In genomic region chr6:124809775-124810538, GRCm38 (mm10) we compare ENCODE assay signal across 8 mouse cellular contexts. TPM values are rescaled to one million over a fixed set of nuclear protein-coding genes. Genes with fewer than 3 reads are reported as not detected.
DNase-seq lines count a peak whose midpoint lies in the region; ATAC-seq and TF ChIP-seq lines count a peak whose summit lies in the region.

No protein-coding gene starts in this region.

- no peak for DNase-seq in kidney, adult 2 months
- DNase-seq in kidney, adult 11 months = no peak
- no peak for DNase-seq in midbrain, embryonic 11.5 days (ENCODE audit: low spot score, missing footprints)
- DNase-seq in layer of hippocampus, adult 18-20 months (ENCODE audit: low spot score in 2 of 2) = no peak
- DNase-seq in layer of hippocampus, postnatal 14 days (ENCODE audit: low spot score in 2 of 2) = no peak
- DNase-seq in left cerebral cortex, adult 9 months (ENCODE audit: low spot score in 2 of 2) = no peak

- ATAC-seq in heart, embryonic 16.5 days (replicated peaks; ENCODE audit: extremely low read depth, insufficient read depth, low FRiP score) = no peak
- ATAC-seq in midbrain, embryonic 11.5 days (ENCODE audit: low FRiP score) = no peak; the same call in 1 of the 2 replicates

- no peak overlapping the region for H3K27ac ChIP-seq in kidney, adult 2 months (ENCODE audit: insufficient read depth, low read depth, low read length)
- H3K27ac ChIP-seq in bone marrow, adult 2 months (ENCODE audit: control insufficient read depth, insufficient read depth, low read depth, low read length, poor library complexity) = peak overlapping the region; percentile 91; the same call in 1 of the 2 replicates
- H3K27ac ChIP-seq in heart, embryonic 16.5 days (ENCODE audit: low read length) = peak overlapping the region; percentile 92
- no peak overlapping the region for H3K27ac ChIP-seq in midbrain, embryonic 11.5 days (ENCODE audit: low read depth, low read length)

- H3K36me3 ChIP-seq in kidney, adult 2 months (ENCODE audit: control insufficient read depth, insufficient read depth, low read length) = peaks cover 4% of the 10 kb centered on the region
- H3K36me3 ChIP-seq in heart, embryonic 16.5 days (ENCODE audit: control insufficient read depth, insufficient read depth) = peaks cover 18% of the 10 kb centered on the region
- H3K36me3 ChIP-seq in midbrain, embryonic 11.5 days (ENCODE audit: control insufficient read depth, insufficient read depth, low read length) = peaks cover 9% of the 10 kb centered on the region

- H3K4me1 ChIP-seq in kidney, adult 2 months (ENCODE audit: control insufficient read depth, insufficient read depth, low read length) = peaks cover 35% of the 10 kb centered on the region
- H3K4me1 ChIP-seq in bone marrow, adult 2 months (ENCODE audit: control insufficient read depth, insufficient read depth, low read length) = peaks cover 9% of the 10 kb centered on the region
- H3K4me1 ChIP-seq in heart, embryonic 16.5 days (ENCODE audit: control insufficient read depth, insufficient read depth, low read length) = peaks cover 65% of the 10 kb centered on the region
- H3K4me1 ChIP-seq in midbrain, embryonic 11.5 days (ENCODE audit: control insufficient read depth, insufficient read depth, low read length) = peaks cover 33% of the 10 kb centered on the region

- no peak for TF ChIP-seq CTCF in kidney, adult 2 months (conservative IDR thresholded peaks at IDR 0.05; ENCODE audit: insufficient read depth, insufficient read length, low read depth, low read length)
- no peak for TF ChIP-seq CTCF in bone marrow, adult 2 months (IDR thresholded peaks at IDR 0.05; ENCODE audit: control insufficient read depth, insufficient read depth, low read length)

- WGBS in kidney, adult 2 months = 39% methylated on average over 14 of the region's 14 CpGs
- WGBS in bone marrow, adult 2 months = 54% methylated on average over 14 of the region's 14 CpGs
- 41% methylated on average over 14 of the region's 14 CpGs for WGBS in heart, embryonic 16.5 days
- WGBS in midbrain, embryonic 11.5 days = 51% methylated on average over 14 of the region's 14 CpGs

- H3K9me3 ChIP-seq in heart, embryonic 16.5 days (replicated peaks; ENCODE audit: control insufficient read depth, low read length) = no peaks in the 10 kb centered on the region
- H3K9me3 ChIP-seq in midbrain, embryonic 11.5 days (ENCODE audit: control insufficient read depth, low read length) = no peaks in the 10 kb centered on the region

- H3K27me3 ChIP-seq in kidney, adult 2 months (replicated peaks; ENCODE audit: control insufficient read depth, insufficient read depth, low read length) = no peaks in the 10 kb centered on the region
- H3K27me3 ChIP-seq in heart, embryonic 16.5 days (ENCODE audit: control insufficient read depth, insufficient read depth, low read length) = no peaks in the 10 kb centered on the region
- H3K27me3 ChIP-seq in midbrain, embryonic 11.5 days (ENCODE audit: control insufficient read depth, insufficient read depth, low read length) = no peaks in the 10 kb centered on the region

- H3K4me3 ChIP-seq in kidney, adult 2 months (ENCODE audit: insufficient read depth, low read depth, low read length) = peak overlapping the region; percentile 16
- H3K4me3 ChIP-seq in bone marrow, adult 2 months (replicated peaks; ENCODE audit: control insufficient read depth, low read depth, low read length) = peak overlapping the region; percentile 98
- H3K4me3 ChIP-seq in heart, embryonic 16.5 days (ENCODE audit: low read length) = peak overlapping the region; percentile 79
- peak overlapping the region; percentile 54 for H3K4me3 ChIP-seq in midbrain, embryonic 11.5 days (ENCODE audit: low read depth, low read length)

- TF ChIP-seq POLR2A in kidney, adult 2 months (IDR thresholded peaks at IDR 0.05; ENCODE audit: low read depth, low read length) = peak; percentile 34
- TF ChIP-seq POLR2A in bone marrow, adult 2 months (IDR thresholded peaks at IDR 0.05; ENCODE audit: borderline replicate concordance, control insufficient read depth, low read depth, low read length) = no peak

- peak overlapping the region; percentile 100 for H3K4me2 ChIP-seq in heart, embryonic 16.5 days (ENCODE audit: low read depth, low read length)
- H3K4me2 ChIP-seq in midbrain, embryonic 11.5 days = peak overlapping the region; percentile 95

- peak overlapping the region; percentile 92 for H3K9ac ChIP-seq in heart, embryonic 16.5 days (ENCODE audit: low read length)
- peak overlapping the region; percentile 69 for H3K9ac ChIP-seq in midbrain, embryonic 11.5 days (ENCODE audit: low read length)

RNA-seq across cellular contexts. Expression of gene Spsb2, which starts 1.5 kb away (rescaled TPM):
- 33.7 and 36.7 TPM in 2 replicates for polyA plus RNA-seq in kidney, adult 2 months (2012; rRNA removed)
- polyA plus RNA-seq in bone marrow, adult 2 months (2011; ENCODE audit: insufficient read depth, insufficient read length, low replicate concordance, missing spikeins) = 4.9 and 7.3 TPM in 2 replicates
- polyA plus RNA-seq in heart, embryonic 16.5 days (2015; fragmentation: Nextera tagmentation; extraction: Ambion mirVana) = 7.4 and 9.2 TPM in 2 replicates
- polyA plus RNA-seq in midbrain, embryonic 11.5 days (2014; fragmentation: Nextera tagmentation; extraction: Ambion mirVana) = 3.7 and 4.8 TPM in 2 replicates
- total RNA-seq in layer of hippocampus, adult 18-20 months (2021) = 1 to 10 TPM; 4.5 to 5.1 TPM
- 1 to 10 TPM; 5.7 to 6.7 TPM for total RNA-seq in layer of hippocampus, postnatal 14 days (2021)

RNA-seq across cellular contexts. Expression of gene Tpi1, which starts 4.1 kb away (rescaled TPM):
- polyA plus RNA-seq in kidney, adult 2 months (2012; rRNA removed) = 1,044 and 1,055 TPM in 2 replicates
- polyA plus RNA-seq in bone marrow, adult 2 months (2011; ENCODE audit: insufficient read depth, insufficient read length, low replicate concordance, missing spikeins) = 97.5 and 152 TPM in 2 replicates
- 1,525 and 1,576 TPM in 2 replicates for polyA plus RNA-seq in heart, embryonic 16.5 days (2015; fragmentation: Nextera tagmentation; extraction: Ambion mirVana)
- polyA plus RNA-seq in midbrain, embryonic 11.5 days (2014; fragmentation: Nextera tagmentation; extraction: Ambion mirVana) = 619 and 639 TPM in 2 replicates
- total RNA-seq in layer of hippocampus, adult 18-20 months (2021) = 100 to 1,000 TPM; 796 to 825 TPM
- 100 to 1,000 TPM; 578 to 579 TPM for total RNA-seq in layer of hippocampus, postnatal 14 days (2021)

RNA-seq across cellular contexts. Expression of gene Usp5, which starts 19.3 kb away (rescaled TPM):
- 66.2 and 74.0 TPM in 2 replicates for polyA plus RNA-seq in kidney, adult 2 months (2012; rRNA removed)
- 44.1 and 53.9 TPM in 2 replicates for polyA plus RNA-seq in bone marrow, adult 2 months (2011; ENCODE audit: insufficient read depth, insufficient read length, low replicate concordance, missing spikeins)
- polyA plus RNA-seq in heart, embryonic 16.5 days (2015; fragmentation: Nextera tagmentation; extraction: Ambion mirVana) = 104 and 112 TPM in 2 replicates
- polyA plus RNA-seq in midbrain, embryonic 11.5 days (2014; fragmentation: Nextera tagmentation; extraction: Ambion mirVana) = 139 and 143 TPM in 2 replicates
- 100 to 1,000 TPM; 182 to 185 TPM for total RNA-seq in layer of hippocampus, adult 18-20 months (2021)
- total RNA-seq in layer of hippocampus, postnatal 14 days (2021) = 100 to 1,000 TPM; 180 to 183 TPM

RNA-seq across cellular contexts. Expression of gene Cdca3, which starts 19.4 kb away (rescaled TPM):
- polyA plus RNA-seq in kidney, adult 2 months (2012; rRNA removed) = 4.2 and 4.3 TPM in 2 replicates
- polyA plus RNA-seq in bone marrow, adult 2 months (2011; ENCODE audit: insufficient read depth, insufficient read length, low replicate concordance, missing spikeins) = 131 and 148 TPM in 2 replicates
- 126 and 136 TPM in 2 replicates for polyA plus RNA-seq in heart, embryonic 16.5 days (2015; fragmentation: Nextera tagmentation; extraction: Ambion mirVana)
- polyA plus RNA-seq in midbrain, embryonic 11.5 days (2014; fragmentation: Nextera tagmentation; extraction: Ambion mirVana) = 225 and 244 TPM in 2 replicates
- under 1 TPM; 0.52 to 0.53 TPM for total RNA-seq in layer of hippocampus, adult 18-20 months (2021)
- 1 to 10 TPM; 2.0 to 3.4 TPM for total RNA-seq in layer of hippocampus, postnatal 14 days (2021)

RNA-seq across cellular contexts. Expression of gene Gnb3, which starts 30.1 kb away (rescaled TPM):
- 0.16 and 0.41 TPM in 2 replicates for polyA plus RNA-seq in kidney, adult 2 months (2012; rRNA removed)
- 3.3 TPM in 1 of 2 replicates, not detected in the other for polyA plus RNA-seq in bone marrow, adult 2 months (2011; ENCODE audit: insufficient read depth, insufficient read length, low replicate concordance, missing spikeins)
- polyA plus RNA-seq in heart, embryonic 16.5 days (2015; fragmentation: Nextera tagmentation; extraction: Ambion mirVana) = 3.8 and 4.2 TPM in 2 replicates
- 3.8 TPM in 2 replicates for polyA plus RNA-seq in midbrain, embryonic 11.5 days (2014; fragmentation: Nextera tagmentation; extraction: Ambion mirVana)
- not detected for total RNA-seq in layer of hippocampus, adult 18-20 months (2021)
- under 1 TPM in 1 of 2 experiments, not detected in 1; 0.21 TPM for total RNA-seq in layer of hippocampus, postnatal 14 days (2021)

Comparison
In these comparisons a context has a peak if more than half of its experiments do, and no peak if none do; other contexts are left out.
1. H3K27ac ChIP-seq: peak in bone marrow, adult 2 months (single experiment) and heart, embryonic 16.5 days (single experiment); none in kidney, adult 2 months (single experiment) and midbrain, embryonic 11.5 days (single experiment).
2. H3K4me3 ChIP-seq: peak in every context shown above with its lines; median percentile 98 in bone marrow, adult 2 months; 79 in heart, embryonic 16.5 days; 54 in midbrain, embryonic 11.5 days; 16 in kidney, adult 2 months.